Mouse (Mus musculus) monocyte, adult 2 months (primary cell): ENCODE data around the gene Acta2.

Experiments used
- DNase-seq, 2 experiments: peaks; one replicate each; pipeline ENCODE4 v3.0.0; 2022; ENCODE audit warnings: low spot score in 2 of 2, low read depth in 1 of 2

The Acta2 gene

GRCm38 (mm10) chr19:34254880-34255681, at the start of gene Acta2:
Acta2 (minus strand) TSS chr19:34255590.
- no peak for DNase-seq

DNA sequence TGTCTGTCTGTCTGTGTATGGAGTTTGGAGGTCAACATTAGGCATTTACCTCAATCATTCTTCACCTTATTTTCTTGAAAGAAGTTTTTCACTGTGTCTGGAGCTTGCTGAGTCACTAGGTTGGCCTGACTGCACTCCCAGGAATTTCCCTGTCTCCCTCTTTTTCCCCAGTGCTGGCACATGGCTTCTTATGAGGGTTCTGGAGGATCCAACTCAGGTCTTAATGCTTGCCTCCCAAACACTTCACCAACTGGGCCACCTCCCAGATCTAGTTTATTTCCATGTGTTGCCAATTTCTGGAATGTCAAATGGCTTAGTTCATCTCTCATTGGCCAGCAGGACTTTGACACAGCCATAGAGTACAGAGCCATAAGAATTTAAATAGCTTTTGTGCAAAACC, 49.5 kb upstream of the Acta2 start:
- DNase-seq: no peak

GRCm38 (mm10) chr19:34300430-34300829, 45.0 kb upstream of the Acta2 start:
- DNase-seq: no peak

DNA sequence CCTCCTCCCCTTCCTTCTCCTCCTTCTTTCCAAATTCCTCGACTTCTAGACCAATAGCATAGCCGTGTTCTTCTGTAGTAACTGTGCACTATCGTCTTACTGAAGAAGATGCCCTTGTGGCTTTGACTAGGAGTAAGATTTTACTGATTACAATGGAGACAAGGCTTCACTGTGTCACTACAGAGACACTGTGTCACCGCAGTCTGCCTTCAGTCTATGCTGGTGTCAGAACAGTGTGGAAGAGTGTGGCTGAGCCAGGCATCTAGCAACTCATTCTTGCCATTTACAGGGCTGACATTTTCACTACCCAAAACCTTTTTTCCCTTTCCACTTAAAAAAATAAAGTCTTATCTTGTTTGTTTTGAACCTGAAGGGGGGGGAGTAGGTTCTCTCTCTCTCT, 43.8 kb upstream of the Acta2 start:
- no peak for DNase-seq

DNA sequence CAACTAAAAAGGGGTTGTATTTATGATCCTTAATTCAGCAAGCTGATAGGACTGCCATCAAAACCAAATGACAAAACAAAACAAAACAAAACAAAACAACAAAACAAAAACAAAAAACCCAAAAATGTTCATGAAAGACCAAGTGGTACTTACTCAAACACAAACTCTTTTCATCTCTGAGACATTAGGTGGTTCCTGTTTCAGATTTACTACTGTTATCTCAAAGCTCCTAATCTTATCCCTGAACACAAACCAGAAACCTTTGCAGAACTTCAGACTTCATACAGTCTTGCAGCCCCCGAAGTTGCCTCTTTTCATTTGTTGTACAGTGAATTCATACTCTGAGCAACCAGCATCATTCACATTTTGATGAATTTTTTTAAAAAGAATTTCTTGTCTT, 43.1 kb upstream of the Acta2 start:
- DNase-seq: no peak

- DNase-seq: no peak
These were observed 40.1 kb upstream of the Acta2 start for GRCm38 (mm10) chr19:34295442-34295841.

DNA sequence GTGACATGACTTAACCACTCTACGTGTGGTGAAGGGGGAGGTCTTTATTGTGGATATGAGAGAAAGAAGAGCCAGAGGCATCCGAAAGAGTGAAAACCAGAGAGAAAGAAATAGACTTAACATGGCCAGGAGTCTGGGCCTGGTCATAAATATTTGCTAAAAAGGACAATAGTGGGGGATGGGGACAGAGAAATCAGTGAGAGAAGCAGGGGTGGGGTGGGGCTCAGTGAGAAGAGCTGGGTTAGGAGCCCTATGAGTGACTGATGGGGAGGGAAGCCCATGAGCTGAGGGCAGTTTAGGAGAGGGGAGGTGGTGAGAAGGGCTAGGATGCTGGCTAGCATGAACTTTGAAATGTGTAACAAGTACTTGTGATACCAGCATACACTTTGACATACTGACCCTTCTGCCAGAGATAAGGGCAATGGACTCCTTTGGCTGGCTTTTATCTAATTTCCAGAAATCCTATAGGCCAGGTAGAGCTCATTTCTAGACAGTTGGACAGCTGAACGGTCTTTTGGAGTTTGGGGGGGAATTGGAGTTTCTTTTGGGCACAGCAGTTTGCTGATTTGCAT, 38.1 kb upstream of the Acta2 start:
- DNase-seq: no peak

DNA sequence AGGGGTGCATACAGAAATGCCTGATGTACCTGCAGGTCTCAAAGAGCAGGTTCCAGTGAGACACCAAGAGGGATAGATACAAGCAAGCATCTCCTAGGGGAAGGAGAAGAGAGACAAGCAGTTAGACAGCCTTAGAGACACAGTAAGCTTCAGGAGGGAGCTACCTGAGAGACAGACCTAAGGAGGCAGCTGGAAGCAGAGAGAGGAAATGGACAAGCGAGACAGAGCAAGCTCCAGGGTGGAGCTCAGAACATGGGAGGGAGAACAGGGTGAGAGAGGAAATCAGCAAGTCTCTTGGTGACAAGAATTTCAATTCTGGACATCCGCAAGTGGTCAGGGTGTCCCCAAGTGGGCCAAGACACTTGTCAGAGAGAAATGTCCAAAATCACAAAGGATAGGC, 37.3 kb upstream of the Acta2 start:
- DNase-seq: no peak

- no peak for DNase-seq
These were observed 36.6 kb upstream of the Acta2 start for GRCm38 (mm10) chr19:34291956-34292355.

- no peak for DNase-seq
These were observed 36.0 kb upstream of the Acta2 start for GRCm38 (mm10) chr19:34291379-34291778.

DNA sequence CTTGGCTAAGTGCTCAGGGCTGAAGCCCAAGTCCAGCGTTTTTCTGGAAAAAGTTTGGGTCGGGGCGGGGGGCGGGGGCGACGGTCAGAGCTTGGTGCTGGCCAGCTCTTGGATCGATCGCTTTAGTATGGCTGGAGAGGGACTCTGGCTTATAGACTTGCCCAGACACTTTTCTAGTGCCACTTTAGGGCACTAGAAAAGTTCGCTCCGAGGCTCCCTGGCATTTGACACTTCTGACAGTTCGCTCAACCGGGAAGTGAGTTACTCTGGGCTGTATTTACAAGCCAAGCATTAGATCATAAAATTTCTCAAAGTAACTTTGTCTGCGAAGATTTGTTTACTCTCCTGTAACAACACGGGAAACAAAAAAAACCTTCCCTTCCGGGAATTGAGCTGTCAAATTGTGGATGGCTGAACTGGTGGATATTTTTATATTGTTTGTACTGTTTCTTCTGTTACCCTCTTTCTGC, 35.5 kb upstream of the Acta2 start:
- DNase-seq: no peak

DNA sequence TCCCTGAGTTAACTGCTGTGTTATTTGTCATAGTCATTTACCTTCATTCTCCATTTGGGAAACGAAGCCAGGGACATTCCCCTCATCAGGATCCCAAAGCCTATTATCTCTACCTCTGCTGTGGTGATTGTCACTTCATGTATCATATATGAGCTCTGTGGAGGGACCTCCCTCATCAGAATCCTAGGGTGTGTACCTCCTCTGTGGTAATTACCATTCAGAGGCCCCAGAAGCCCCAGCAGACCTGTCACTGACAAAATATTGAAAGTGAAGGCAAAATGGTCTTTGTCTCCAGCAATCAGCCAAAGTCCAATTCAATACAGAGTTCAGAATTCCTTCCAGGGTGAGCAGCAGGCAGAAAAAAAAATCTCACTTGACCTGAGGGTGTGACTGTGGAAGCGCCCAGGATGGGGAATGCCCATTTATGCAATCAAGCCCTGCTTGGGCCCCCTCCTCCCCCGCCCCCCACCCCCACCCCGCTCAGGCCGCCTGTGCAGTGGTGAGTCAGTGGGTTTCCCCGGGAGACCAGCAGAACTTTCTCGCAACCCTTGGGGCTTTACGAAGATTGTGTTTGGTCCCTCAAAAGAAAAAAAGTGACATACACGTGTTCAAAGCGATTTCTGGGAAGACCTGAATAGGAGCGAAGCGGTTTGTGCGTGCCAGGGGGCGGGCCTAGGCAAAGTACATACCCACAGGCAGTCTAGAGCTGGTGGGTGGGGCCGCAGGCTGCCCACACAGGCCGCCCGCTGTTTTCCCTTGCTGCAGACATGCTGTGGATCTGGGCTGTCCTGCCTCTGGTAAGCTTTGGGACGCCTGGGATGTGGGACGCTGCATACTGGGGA, 34.8 kb upstream of the Acta2 start, which contains the start of gene Fas:
Fas (plus strand) TSS at position 719 of the 842 bp plus-strand sequence.
- DNase-seq: peak; percentile 11 to 45

GRCm38 (mm10) chr19:34288696-34289095, 33.3 kb upstream of the Acta2 start:
- no peak for DNase-seq

GRCm38 (mm10) chr19:34287656-34288415, 32.4 kb upstream of the Acta2 start:
- no peak for DNase-seq

DNA sequence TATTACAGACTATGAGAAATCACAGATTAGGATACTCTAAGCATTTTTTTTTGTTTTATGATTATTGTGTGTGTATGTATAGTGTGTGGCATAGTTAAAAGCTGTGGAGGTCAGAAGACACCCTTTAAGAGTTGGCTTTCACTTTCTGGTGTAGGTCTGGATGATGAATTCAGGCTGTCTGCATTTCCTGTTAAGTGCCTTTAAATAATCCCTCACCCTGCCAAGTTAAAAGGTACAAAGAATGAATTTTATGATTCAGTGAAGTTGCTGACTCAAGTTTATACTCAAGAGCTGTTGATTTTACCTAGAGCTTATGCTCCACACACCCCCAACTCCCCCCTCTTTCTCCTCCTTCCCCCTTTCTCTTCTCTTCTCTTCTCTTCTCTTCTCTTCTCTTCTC, 31.8 kb upstream of the Acta2 start:
- DNase-seq: no peak

- DNase-seq: no peak
These were observed 29.4 kb upstream of the Acta2 start for GRCm38 (mm10) chr19:34284826-34285225.

DNA sequence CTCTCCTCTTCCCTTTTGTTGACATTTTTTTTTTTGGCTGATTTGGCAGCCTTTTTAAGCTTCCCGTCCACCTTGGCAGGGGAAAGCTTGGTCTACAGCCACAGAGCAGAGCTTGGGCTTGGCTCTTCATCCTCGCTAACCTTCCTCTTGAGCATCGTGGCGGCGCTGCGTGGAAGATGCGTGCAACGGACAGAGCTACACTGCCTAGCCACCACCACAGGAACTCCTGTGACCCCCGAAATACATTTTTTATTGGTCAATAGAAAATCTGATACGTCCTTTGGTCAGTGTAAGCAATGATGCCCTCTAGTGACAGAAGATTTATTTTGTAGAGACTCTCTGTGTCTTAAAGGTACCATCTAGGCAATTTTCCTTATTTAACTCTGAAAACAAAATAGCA, 29.0 kb upstream of the Acta2 start:
- no peak for DNase-seq

DNA sequence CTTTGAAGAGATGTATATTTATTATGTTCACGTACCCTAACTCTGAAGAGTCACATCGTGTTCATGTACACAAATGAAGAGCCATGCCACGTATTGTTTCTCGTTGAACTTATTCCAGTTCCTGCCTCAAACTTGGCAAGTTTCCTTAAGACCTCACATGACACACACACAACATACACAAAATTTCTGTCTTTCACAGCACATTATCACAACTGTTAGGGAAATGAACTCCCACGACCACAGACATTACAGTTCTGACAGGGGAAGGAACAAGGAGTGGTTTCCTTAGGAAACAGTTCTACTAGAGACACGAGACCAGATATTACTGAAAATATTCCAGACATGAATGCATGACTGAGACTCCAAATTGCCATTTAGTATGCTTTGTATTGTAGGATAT, 28.2 kb upstream of the Acta2 start:
- no peak for DNase-seq

DNA sequence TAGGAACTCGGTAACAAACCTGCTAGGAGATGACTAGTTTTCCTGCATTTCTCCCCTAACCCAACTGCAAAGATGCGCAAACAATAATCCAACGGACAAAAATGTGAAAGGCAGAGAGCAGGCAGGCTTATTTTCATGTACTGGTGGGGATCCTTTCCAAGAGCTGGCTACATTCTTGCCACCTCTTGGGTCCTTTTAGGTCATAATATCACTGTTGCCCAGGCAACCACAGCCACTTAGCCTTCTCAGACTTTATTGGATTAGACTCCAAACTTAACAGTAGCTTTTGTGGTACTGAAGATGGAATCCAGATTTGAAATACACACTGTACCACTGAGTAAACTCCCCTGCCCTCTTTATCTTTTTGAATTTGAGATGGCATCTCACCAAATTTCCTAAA, 22.7 kb upstream of the Acta2 start:
- DNase-seq: no peak

- no peak for DNase-seq
These were observed 17.7 kb upstream of the Acta2 start for GRCm38 (mm10) chr19:34273073-34273472.

GRCm38 (mm10) chr19:34270824-34271464, 15.6 kb upstream of the Acta2 start:
- DNase-seq: no peak
